Mouse (Mus musculus) CH12.LX (cell line): ENCODE measurements around the gene Pnpo. TPM values are rescaled to one million over a fixed set of nuclear protein-coding genes. Genes with fewer than 3 reads are reported as not detected.

Experiments used
- DNase-seq: peaks from one replicate; pipeline ENCODE4 v3.0.0-alpha.2; 2013; ENCODE audit errors: extremely low read depth
- H3K27ac ChIP-seq: 2 replicates; pipeline ENCODE4 v1.5.1; 2012; ENCODE audit warnings: low read depth, mild to moderate bottlenecking, control low read depth, moderate library complexity; ENCODE audit not compliant: insufficient read depth
- H3K27me3 ChIP-seq: replicated peaks from 2 replicates; pipeline ENCODE3; 2012; ENCODE audit warnings: inconsistent platforms
- H3K36me3 ChIP-seq, 2 experiments: replicated peaks in 1 of 2; 2 replicates each; pipeline versions ENCODE3 to v1.6.1; 2012; ENCODE audit warnings: inconsistent platforms in 1 of 2, low read length in 1 of 2, mild to moderate bottlenecking in 1 of 2, mixed read lengths in 1 of 2, moderate library complexity in 1 of 2; ENCODE audit not compliant: control insufficient read depth in 1 of 2, insufficient read depth in 1 of 2
- H3K4me1 ChIP-seq, 2 experiments: 2 replicates each; pipeline ENCODE4 v1.6.1; 2012; ENCODE audit warnings: inconsistent platforms in 1 of 2, moderate library complexity in 1 of 2; ENCODE audit not compliant: insufficient read depth in 2 of 2, control insufficient read depth in 1 of 2
- H3K4me2 ChIP-seq: 2 replicates; pipeline ENCODE4 v1.6.1; 2012; ENCODE audit warnings: low read depth, mild to moderate bottlenecking, control low read depth; ENCODE audit not compliant: poor library complexity, insufficient read depth, severe bottlenecking
- H3K4me3 ChIP-seq, 3 experiments: fragments of 150-350 bp in 1 of 3; sonication (generic) in 1 of 3; replicated peaks in 1 of 3; 2 replicates each; pipeline versions ENCODE3 to v1.5.1; 2011 to 2012; ENCODE audit warnings: low read depth in 2 of 3, low read length in 2 of 3, mild to moderate bottlenecking in 2 of 3, moderate library complexity in 2 of 3, control low read depth in 1 of 3, improper control_type of control experiment in 1 of 3, inconsistent platforms in 1 of 3, mixed read lengths in 1 of 3; ENCODE audit not compliant: poor library complexity in 1 of 3
- H3K79me2 ChIP-seq: replicated peaks from 2 replicates; pipeline ENCODE4 v1.6.1; 2012; ENCODE audit warnings: mild to moderate bottlenecking, moderate library complexity; ENCODE audit not compliant: control insufficient read depth, poor library complexity, insufficient read depth, severe bottlenecking; ENCODE audit errors: extremely low read depth
- H3K9ac ChIP-seq: 2 replicates; pipeline ENCODE4 v1.6.1; 2012; ENCODE audit warnings: low read depth, mild to moderate bottlenecking, control low read depth, moderate library complexity; ENCODE audit not compliant: insufficient read depth
- H3K9me3 ChIP-seq: replicated peaks from 2 replicates; pipeline ENCODE3; 2012; ENCODE audit warnings: low read length, inconsistent platforms, mixed read lengths
- CHD1 ChIP-seq: IDR thresholded peaks from 2 replicates; pipeline ENCODE4 v1.6.1; 2012; ENCODE audit warnings: low read depth, low read length, improper control_type of control experiment, inconsistent platforms
- CTCF ChIP-seq, 2 experiments: IDR thresholded peaks in 1 of 2; conservative IDR thresholded peaks in 1 of 2; 2 replicates each; pipeline ENCODE4 v1.5.1; 2011 to 2012; ENCODE audit warnings: low read depth in 2 of 2, low read length in 2 of 2, improper control_type of control experiment in 1 of 2, inconsistent platforms in 1 of 2, mild to moderate bottlenecking in 1 of 2, moderate library complexity in 1 of 2
- E2F4 ChIP-seq: IDR thresholded peaks from 2 replicates; pipeline ENCODE4 v1.6.1; 2011; ENCODE audit warnings: low read depth, low read length, improper control_type of control experiment; ENCODE audit not compliant: insufficient replicate concordance
- ELF1 ChIP-seq: IDR thresholded peaks from 2 replicates; pipeline ENCODE4 v1.6.1; 2014; ENCODE audit warnings: low read depth, mild to moderate bottlenecking, inconsistent platforms, low read length, improper control_type of control experiment
- MAFK ChIP-seq: IDR thresholded peaks from 2 replicates; pipeline ENCODE4 v1.6.1; 2011; ENCODE audit warnings: low read length, improper control_type of control experiment; ENCODE audit not compliant: insufficient replicate concordance
- MAX ChIP-seq: IDR thresholded peaks from 2 replicates; pipeline ENCODE4 v1.6.1; 2011; ENCODE audit warnings: low read length, improper control_type of control experiment
- MXI1 ChIP-seq: IDR thresholded peaks from 2 replicates; pipeline ENCODE4 v1.6.1; 2011; ENCODE audit warnings: mild to moderate bottlenecking, low read depth, low read length, improper control_type of control experiment
- MYC ChIP-seq: IDR thresholded peaks from 2 replicates; pipeline ENCODE4 v1.6.1; 2011; ENCODE audit warnings: low read depth, mild to moderate bottlenecking, improper control_type of control experiment, low read length
- NRF1 ChIP-seq: IDR thresholded peaks from 2 replicates; pipeline ENCODE4 v1.6.1; 2014; ENCODE audit warnings: low read depth, mild to moderate bottlenecking, inconsistent platforms, low read length, improper control_type of control experiment, moderate library complexity
- PAX5 ChIP-seq: IDR thresholded peaks from 2 replicates; pipeline ENCODE4 v1.6.1; 2012; ENCODE audit warnings: low read length, inconsistent platforms, mixed read lengths
- POLR2AphosphoS2 ChIP-seq: IDR thresholded peaks from 2 replicates; pipeline ENCODE4 v1.6.1; 2011; ENCODE audit warnings: low read depth, low read length, improper control_type of control experiment
- RAD21 ChIP-seq: IDR thresholded peaks from 2 replicates; pipeline ENCODE4 v1.6.1; 2011; ENCODE audit warnings: low read depth, mild to moderate bottlenecking, low read length, improper control_type of control experiment, moderate library complexity
- RCOR1 ChIP-seq: conservative IDR thresholded peaks from 2 replicates; pipeline ENCODE4 v1.6.1; 2012; ENCODE audit warnings: low read depth, mild to moderate bottlenecking, inconsistent platforms, low read length, improper control_type of control experiment
- SMC3 ChIP-seq: IDR thresholded peaks from 2 replicates; pipeline ENCODE4 v1.6.1; 2011; ENCODE audit warnings: low read depth, low read length, improper control_type of control experiment
- TCF12 ChIP-seq: IDR thresholded peaks from 2 replicates; pipeline ENCODE4 v1.6.1; 2014; ENCODE audit warnings: low read depth, mild to moderate bottlenecking, inconsistent platforms, low read length, improper control_type of control experiment
- ZC3H11A ChIP-seq: IDR thresholded peaks from 2 replicates; pipeline ENCODE4 v1.6.1; 2012; ENCODE audit warnings: low read depth, mild to moderate bottlenecking, inconsistent platforms, low read length, improper control_type of control experiment
- dilution Hi-C: fragments of 300-500 bp; cut with MboI; formaldehyde crosslinking; loops from 2 replicates; pipeline ENCODE4 v1.14.3; 2020; ENCODE audit warnings: low sequenced_read_pairs; ENCODE audit not compliant: extremely low pct_unique_long_range_greater_than_20kb, extremely low pct_ligation_motif_present
- in situ Hi-C: fragments of 300-500 bp; cut with MboI; formaldehyde crosslinking; loops from 3 replicates; pipeline ENCODE4 v1.14.3; 2019; ENCODE audit warnings: low sequenced_read_pairs, low pct_ligation_motif_present, low pct_unique_long_range_greater_than_20kb, mixed read lengths
- polyA plus RNA-seq: library from polyadenylated mRNA; unstranded; fragments of >175 nt; gene quantifications from 2 replicates; pipeline ENCODE4 v1.2.1, GENCODE M21; 2012; ENCODE audit warnings: low read depth; ENCODE audit not compliant: insufficient read length
- total RNA-seq, 2 experiments: library from RNA; depleted of rRNA; stranded (reverse); fragments of 300-350 nt in 1 of 2; fragments of >200 nt in 1 of 2; gene quantifications; 2 replicates each; pipeline ENCODE4 v1.2.3; 2012 to 2014

Gene Pnpo
- total and polyA plus RNA-seq, 3 experiments: 36.3 to 54.3 (median 38.5) TPM

GRCm38 (mm10) chr11:96928691-96929090 lies 15.1 kb downstream of the Pnpo start:
- no peak for DNase-seq
- Histone ChIP-seq H3K27me3 (peaks cover 42% of the 10 kb centered on the region), H3K4me2 (no peak overlapping the region), H3K4me1 (0 out of 4 replicates have a peak, but pooled peaks cover 0 to 4% of the 10 kb centered on the region in 2 experiments), H3K9ac (no peak overlapping the region), H3K4me3 (no peak overlapping the region), H3K27ac (no peak overlapping the region), H3K36me3 (no peaks in the 10 kb centered on the region), H3K9me3 (no peaks in the 10 kb centered on the region), H3K79me2 (no peaks in the 10 kb centered on the region)
- no peak for TF ChIP-seq MAX
- no peak for TF ChIP-seq E2F4
- no peak for TF ChIP-seq PAX5
- no peak for TF ChIP-seq CHD1
- no peak for TF ChIP-seq MAFK
- TF ChIP-seq TCF12: no peak
- TF ChIP-seq RCOR1: no peak
- no peak for TF ChIP-seq MXI1
- no peak for TF ChIP-seq SMC3
- TF ChIP-seq NRF1: no peak
- no peak for TF ChIP-seq MYC
- dilution Hi-C loops: no loop called here
- in situ Hi-C loops: loop anchor here (5.0 kb wide), 1 partner anchor 34 kb away; no protein-coding TSS in a partner anchor

- Histone ChIP-seq H3K9ac (no peak within 1 kb of the TSS), H3K36me3 (no peaks in the 10 kb centered on the region), H3K4me3 (no peak within 1 kb of the TSS), H3K4me1 (0 out of 4 replicates have a peak, but pooled peaks cover 0 to 4% of the 10 kb centered on the region in 2 experiments), H3K4me2 (no peak within 1 kb of the TSS), H3K79me2 (no peaks in the 10 kb centered on the region), H3K9me3 (no peaks in the 10 kb centered on the region), H3K27ac (no peak within 1 kb of the TSS), H3K27me3 (peaks cover 44% of the 10 kb centered on the region)
- TF ChIP-seq ZC3H11A: no peak
- TF ChIP-seq E2F4: no peak
- no peak for TF ChIP-seq TCF12
- TF ChIP-seq MXI1: no peak
- no peak for DNase-seq
- in situ Hi-C loops: loop anchor here (5.0 kb wide), 1 partner anchor 34 kb away; no protein-coding TSS in a partner anchor
- dilution Hi-C loops: no loop called here
These were observed 15.7 kb downstream of the Pnpo start, which contains the start of gene Prr15l for GRCm38 (mm10) chr11:96928088-96928487. TSS of gene Prr15l (plus strand) at chr11:96928104.

- Histone ChIP-seq H3K79me2 (no peaks in the 10 kb centered on the region), H3K27me3 (peaks cover 42% of the 10 kb centered on the region), H3K36me3 (no peaks in the 10 kb centered on the region), H3K9ac (no peak overlapping the region), H3K4me1 (0 out of 4 replicates have a peak, but pooled peaks cover 0 to 4% of the 10 kb centered on the region in 2 experiments), H3K4me3 (no peak overlapping the region), H3K4me2 (no peak overlapping the region), H3K27ac (no peak overlapping the region), H3K9me3 (no peaks in the 10 kb centered on the region)
- in situ Hi-C loops (loop anchor here (5.0 kb wide), 1 partner anchor 36 kb away; no protein-coding TSS in a partner anchor), dilution Hi-C loops (no loop called here)
- TF ChIP-seq RAD21 (peak; percentile 26), RCOR1 (no peak), POLR2AphosphoS2 (no peak), CTCF (conservative IDR thresholded peaks at IDR 0.05 in 1 of 2, IDR thresholded peaks at IDR 0.05 in 1 of 2; ENCODE audit: low read depth in 2 of 2, low read length in 2 of 2) (peak in 1 of 2 experiments; percentile 29; a peak in 1 of 4 replicates), ELF1 (no peak), MYC (no peak)
- DNase-seq: no peak
These were observed 17.2 kb downstream of the Pnpo start for GRCm38 (mm10) chr11:96926587-96926986.
